Mouse (Mus musculus) megakaryocyte, embryonic 14.5 days (primary cell): Measurements from ENCODE around the gene Wars.

ENCODE experiments used
- FLI1 ChIP-seq: IDR thresholded peaks from 2 replicates; pipeline ENCODE4 v1.6.1; 2012; ENCODE audit warnings: low read length, inconsistent platforms, mixed read lengths
- GATA1 ChIP-seq: IDR thresholded peaks from 3 replicates; pipeline ENCODE4 v1.6.1; 2012; ENCODE audit warnings: mixed read lengths, low read length, inconsistent platforms, borderline replicate concordance

DNA sequence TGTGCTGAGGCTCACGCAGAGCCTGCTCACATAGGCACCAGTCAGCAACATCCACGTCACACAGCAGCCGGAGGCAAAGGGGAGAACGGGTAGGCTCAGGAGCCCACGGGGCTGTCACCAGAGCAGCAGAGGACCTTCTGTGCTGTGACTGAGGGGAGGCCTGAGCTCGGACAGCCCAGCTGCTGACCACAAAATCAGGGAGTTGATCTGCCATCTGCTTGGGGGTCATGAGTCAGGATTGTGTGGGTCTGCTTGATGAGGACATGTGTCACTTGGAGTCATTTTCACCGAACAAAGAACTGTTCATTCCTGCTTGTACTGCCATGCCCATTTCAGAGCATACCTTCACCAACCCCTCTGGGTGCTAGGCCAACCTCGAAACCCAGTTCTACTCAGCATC, 37.8 kb downstream of the Wars start:
- TF ChIP-seq GATA1 (no peak), FLI1 (no peak)
